Mouse (Mus musculus) neural tube, embryonic 13.5 days (tissue): ENCODE data around the gene Pop5. TPM values are rescaled to one million over a fixed set of nuclear protein-coding genes. Genes with fewer than 3 reads are reported as not detected.

ENCODE experiments used
- ATAC-seq: fragments of 200-750 bp; cut with Nextera tagmentation; 2 replicates; pipeline ENCODE4 v1.8.0; 2017; ENCODE audit warnings: low read depth, mild to moderate bottlenecking, moderate TSS enrichment, moderate library complexity
- H3K27ac ChIP-seq: fragments of 300-500 bp; sonication (generic); replicated peaks from 2 replicates; pipeline ENCODE4 v1.5.1; 2015; ENCODE audit warnings: moderate library complexity, mild to moderate bottlenecking, inconsistent platforms
- H3K27me3 ChIP-seq: fragments of 300-500 bp; sonication (generic); 2 replicates; pipeline ENCODE4 v1.6.1; 2015; ENCODE audit warnings: mild to moderate bottlenecking, inconsistent platforms
- H3K36me3 ChIP-seq: fragments of 300-500 bp; sonication (generic); 2 replicates; pipeline ENCODE4 v1.6.1; 2015; ENCODE audit warnings: mild to moderate bottlenecking, inconsistent platforms
- H3K4me1 ChIP-seq: fragments of 300-500 bp; sonication (generic); replicated peaks from 2 replicates; pipeline ENCODE4 v1.6.1; 2015; ENCODE audit warnings: inconsistent platforms
- H3K4me2 ChIP-seq: fragments of 300-500 bp; sonication (generic); 2 replicates; pipeline ENCODE4 v1.6.1; 2015; ENCODE audit warnings: inconsistent platforms, mild to moderate bottlenecking, moderate library complexity
- H3K4me3 ChIP-seq: fragments of 300-500 bp; sonication (generic); 2 replicates; pipeline ENCODE4 v1.5.1; 2015; ENCODE audit warnings: mild to moderate bottlenecking, inconsistent platforms
- H3K9ac ChIP-seq: fragments of 300-500 bp; sonication (generic); 2 replicates; pipeline ENCODE4 v1.6.1; 2015; ENCODE audit warnings: moderate library complexity, mild to moderate bottlenecking, inconsistent platforms
- H3K9me3 ChIP-seq: fragments of 300-500 bp; sonication (generic); 2 replicates; pipeline ENCODE4 v1.6.1; 2016; ENCODE audit warnings: inconsistent platforms
- WGBS: fragments of 180-500 bp; shearing (Covaris S2); methylation state at CpG from one replicate; pipeline ENCODE4 v1.1.7; 2015; 5-methylcytosine and 5-hydroxymethylcytosine counted together
- polyA plus RNA-seq: library from polyadenylated mRNA; unstranded; fragments of >200 nt; fragmentation: Nextera tagmentation; extraction: Ambion mirVana; gene quantifications from 2 replicates; pipeline ENCODE4 v1.2.1, GENCODE M21; 2015

Gene Pop5
- polyA plus RNA-seq, 1 experiment from 2014 or later = 138 TPM

DNA sequence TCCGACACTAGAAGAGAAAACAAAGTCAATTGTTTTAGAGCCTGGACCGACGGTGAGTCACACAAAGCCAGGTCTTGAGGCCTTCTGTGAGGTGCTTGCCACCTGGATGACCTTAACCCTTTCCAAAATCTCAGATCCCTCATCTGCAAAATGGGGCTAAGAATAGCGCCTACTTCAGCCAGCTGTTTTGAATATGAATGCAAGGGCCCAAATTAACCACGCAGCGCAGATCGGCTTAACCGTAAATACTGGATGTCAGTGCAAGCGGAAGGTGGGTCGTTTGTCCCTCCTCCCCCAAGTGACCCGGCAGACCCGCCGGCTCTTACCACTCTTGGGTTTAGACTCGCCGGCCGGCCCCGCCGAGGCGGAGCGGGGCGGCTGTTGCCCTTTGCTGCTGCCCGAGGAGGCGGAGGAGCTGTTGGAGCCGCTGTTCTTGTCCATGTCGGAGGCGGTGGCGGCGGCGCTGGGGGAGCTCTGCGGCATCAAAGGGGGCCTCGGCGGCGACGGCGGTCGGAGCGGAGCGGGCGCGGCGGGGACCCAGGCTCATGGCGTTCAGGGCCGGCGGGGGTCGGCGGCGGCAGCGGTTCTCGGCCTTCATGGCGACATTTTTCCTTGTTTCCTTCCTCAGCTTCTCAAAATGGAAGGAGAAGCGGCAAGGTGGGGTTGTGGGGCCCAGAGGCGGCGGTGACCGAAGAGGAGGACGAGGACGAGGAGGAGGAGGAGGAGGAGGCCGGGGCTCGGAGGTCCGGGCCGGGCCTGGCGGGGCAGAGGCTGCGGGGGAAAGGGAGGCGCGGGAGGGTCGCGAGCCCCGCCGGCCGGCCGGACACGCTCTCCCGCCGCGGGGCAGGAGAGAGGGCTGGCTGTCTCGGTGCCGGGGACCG, 36.5 kb downstream of the Pop5 start:
- H3K36me3 ChIP-seq = peaks cover 21% of the 10 kb centered on the region
- peak overlapping the region; percentile 98 for H3K9ac ChIP-seq
- no peaks in the 10 kb centered on the region for H3K9me3 ChIP-seq
- ATAC-seq = peak; percentile 30; the same call in 1 of the 2 replicates
- peak overlapping the region; percentile 88 for H3K27ac ChIP-seq
- H3K27me3 ChIP-seq = no peaks in the 10 kb centered on the region
- peak overlapping the region; percentile 91 for H3K4me2 ChIP-seq
- H3K4me1 ChIP-seq = peaks cover 50% of the 10 kb centered on the region
- under 1% methylated on average over 62 of the region's 77 CpGs for WGBS
- peak overlapping the region; percentile 92 for H3K4me3 ChIP-seq

DNA sequence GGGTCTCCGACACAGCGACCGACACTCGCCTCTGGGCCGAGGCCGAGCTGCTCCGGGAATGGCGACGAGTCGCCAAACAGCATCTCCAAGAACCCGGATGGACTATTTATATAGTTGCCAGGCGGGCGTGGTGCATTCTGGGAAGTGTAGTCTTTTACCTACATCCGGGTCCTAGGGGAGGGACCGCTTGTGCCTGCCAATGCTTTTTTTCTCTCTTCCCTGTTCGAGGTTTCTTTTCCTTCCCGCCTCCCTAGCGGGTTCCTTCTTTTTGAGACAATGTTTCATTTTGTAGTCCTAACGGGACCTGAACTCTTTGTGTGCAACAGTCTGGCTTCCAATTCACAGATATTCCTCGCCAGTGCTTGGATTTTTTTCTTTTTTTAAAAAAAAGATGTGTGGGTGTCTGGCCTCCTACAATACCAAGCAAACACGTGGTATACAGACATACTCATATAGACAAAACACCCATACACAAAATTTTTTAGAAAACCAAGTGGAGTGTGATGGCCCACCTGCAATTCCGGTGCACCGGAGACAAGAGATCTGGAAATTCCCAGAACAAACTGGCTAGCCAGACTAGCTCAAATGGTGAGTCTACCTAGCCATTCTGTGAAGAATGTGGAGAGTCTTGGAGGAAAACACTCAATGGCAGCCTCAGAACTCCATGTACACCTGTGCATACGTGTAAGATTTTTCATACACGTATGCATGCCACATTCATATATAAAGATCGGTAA, 37.3 kb downstream of the Pop5 start, which contains the start of gene Rnf10:
Rnf10 (minus strand) TSS at position 87 of the 737 bp plus-strand sequence.
- 14% methylated on average over 26 of the region's 26 CpGs for WGBS
- peak within 1 kb of the TSS; percentile 91 for H3K4me2 ChIP-seq
- ATAC-seq = peak; percentile 89

DNA sequence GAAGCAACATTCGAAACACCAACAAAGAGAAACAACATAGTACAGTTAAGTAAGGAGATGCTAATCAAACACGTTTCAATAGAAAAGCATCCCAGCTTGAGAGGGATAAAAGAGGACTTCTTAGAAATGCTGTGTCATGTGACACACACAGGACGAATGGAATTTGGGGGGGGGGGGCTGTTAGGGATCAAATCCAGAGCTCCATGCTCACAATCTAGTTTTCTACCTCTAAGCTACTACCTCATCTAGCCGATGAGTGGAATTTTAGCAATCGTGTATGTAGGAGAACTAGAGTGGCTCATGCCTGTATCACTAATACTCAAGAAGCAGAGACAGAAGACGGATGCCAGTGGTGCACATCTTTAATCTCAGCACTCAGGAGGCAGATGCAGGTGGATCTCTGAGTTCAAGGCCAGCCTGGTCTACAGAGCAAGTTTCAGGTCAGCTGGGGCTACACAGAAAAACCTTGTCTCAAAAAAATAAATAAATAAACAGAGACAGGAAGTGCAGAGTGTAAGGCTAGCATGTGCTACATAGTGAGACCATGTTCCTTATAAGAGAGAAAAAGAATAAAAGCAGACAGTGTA, 38.0 kb downstream of the Pop5 start:
- Histone ChIP-seq H3K27me3 (no peaks in the 10 kb centered on the region), H3K27ac (peak overlapping the region; percentile 88), H3K9me3 (no peaks in the 10 kb centered on the region), H3K4me2 (peak overlapping the region; percentile 58), H3K4me1 (peaks cover 38% of the 10 kb centered on the region), H3K36me3 (peaks cover 16% of the 10 kb centered on the region), H3K4me3 (peak overlapping the region; percentile 92), H3K9ac (peak overlapping the region; percentile 98)
- no peak for ATAC-seq
- 73% methylated on average over 6 of the region's 6 CpGs for WGBS

More for the DNA sequence above, 37.3 kb downstream of the Pop5 start, which contains the start of gene Rnf10:
- Histone ChIP-seq H3K9me3 (no peaks in the 10 kb centered on the region), H3K27ac (peak within 1 kb of the TSS; percentile 88), H3K4me1 (peaks cover 45% of the 10 kb centered on the region), H3K9ac (peak within 1 kb of the TSS; percentile 98), H3K36me3 (peaks cover 21% of the 10 kb centered on the region), H3K27me3 (no peaks in the 10 kb centered on the region), H3K4me3 (peak within 1 kb of the TSS; percentile 92)

DNA sequence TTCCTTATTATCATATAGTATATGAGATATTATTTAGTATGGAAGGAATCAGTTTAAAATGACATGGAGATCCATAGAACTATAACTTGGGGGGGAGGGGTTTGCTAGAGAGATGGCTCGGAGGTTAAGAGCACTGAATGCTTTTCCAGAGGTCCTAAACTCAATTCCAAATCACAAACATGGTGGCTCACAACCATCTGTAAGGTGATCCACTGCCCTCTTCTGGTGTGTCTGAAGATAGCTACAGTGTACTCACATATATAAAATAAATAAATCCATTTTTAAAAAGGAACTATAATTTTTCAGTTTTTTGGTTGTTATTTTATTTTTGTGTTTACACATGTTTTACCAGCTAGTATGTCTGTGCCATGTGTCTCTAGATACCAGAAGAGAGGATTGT, 38.7 kb downstream of the Pop5 start:
- H3K4me3 ChIP-seq = no peak overlapping the region
- H3K27me3 ChIP-seq = no peaks in the 10 kb centered on the region
- H3K36me3 ChIP-seq = peaks cover 9% of the 10 kb centered on the region; the same call in 1 of the 2 replicates
- H3K9ac ChIP-seq = no peak overlapping the region
- H3K9me3 ChIP-seq = no peaks in the 10 kb centered on the region
- ATAC-seq = no peak
- H3K4me1 ChIP-seq = peaks cover 31% of the 10 kb centered on the region
- no peak overlapping the region for H3K27ac ChIP-seq
- H3K4me2 ChIP-seq = no peak overlapping the region
- 83% methylated on average over 1 of the region's 1 CpGs for WGBS

DNA sequence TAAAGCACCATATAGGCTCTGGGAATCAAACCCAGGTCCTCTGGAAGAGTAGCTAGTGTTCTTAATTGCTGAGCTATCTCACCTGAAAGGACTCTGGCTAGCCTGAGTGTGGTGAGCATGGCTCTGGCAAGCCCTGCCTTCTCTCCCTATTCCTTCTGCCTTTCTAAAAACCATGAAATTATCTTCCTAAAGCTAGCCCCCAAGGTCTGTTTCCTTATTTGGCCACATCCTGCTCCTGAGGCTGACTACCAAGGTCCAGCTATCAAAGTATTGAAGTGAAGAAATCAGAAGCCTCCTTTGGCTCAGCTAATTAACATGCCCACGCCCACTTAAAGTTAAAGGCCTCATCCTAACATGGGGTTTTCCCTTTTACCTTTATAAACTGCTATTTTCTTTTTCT, 39.1 kb downstream of the Pop5 start:
- Histone ChIP-seq H3K4me2 (no peak overlapping the region), H3K36me3 (0 out of 2 replicates have a peak, but pooled peaks cover 5% of the 10 kb centered on the region), H3K9ac (no peak overlapping the region), H3K4me1 (peaks cover 27% of the 10 kb centered on the region), H3K9me3 (no peaks in the 10 kb centered on the region), H3K27ac (no peak overlapping the region), H3K4me3 (no peak overlapping the region), H3K27me3 (no peaks in the 10 kb centered on the region)
- 94% methylated on average over 1 of the region's 1 CpGs for WGBS
- ATAC-seq = no peak

DNA sequence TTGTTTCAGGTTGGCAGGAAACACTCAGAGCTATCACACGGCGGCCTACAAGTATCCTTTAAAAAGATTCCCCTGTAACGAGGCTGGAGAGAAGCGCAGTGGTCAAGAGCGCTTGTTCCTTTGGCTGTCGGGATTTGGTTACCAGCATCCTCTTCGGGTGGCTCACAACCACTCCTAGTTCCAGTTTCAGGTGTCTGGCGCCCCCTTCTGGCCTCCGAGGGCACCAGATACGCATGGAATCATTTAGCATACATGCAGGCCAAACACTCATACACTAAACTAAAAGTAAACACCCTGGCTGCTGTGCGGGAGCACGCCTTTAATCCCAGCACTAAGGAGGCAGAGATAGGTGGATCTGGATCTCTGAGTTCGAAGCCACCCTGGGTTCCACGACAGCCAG, 40.4 kb downstream of the Pop5 start:
- Histone ChIP-seq H3K4me1 (peaks cover 21% of the 10 kb centered on the region), H3K36me3 (no peaks in the 10 kb centered on the region), H3K27ac (no peak overlapping the region), H3K27me3 (no peaks in the 10 kb centered on the region), H3K4me2 (no peak overlapping the region), H3K9me3 (no peaks in the 10 kb centered on the region), H3K4me3 (no peak overlapping the region), H3K9ac (no peak overlapping the region)
- WGBS = 36% methylated on average over 14 of the region's 14 CpGs
- no peak for ATAC-seq

DNA sequence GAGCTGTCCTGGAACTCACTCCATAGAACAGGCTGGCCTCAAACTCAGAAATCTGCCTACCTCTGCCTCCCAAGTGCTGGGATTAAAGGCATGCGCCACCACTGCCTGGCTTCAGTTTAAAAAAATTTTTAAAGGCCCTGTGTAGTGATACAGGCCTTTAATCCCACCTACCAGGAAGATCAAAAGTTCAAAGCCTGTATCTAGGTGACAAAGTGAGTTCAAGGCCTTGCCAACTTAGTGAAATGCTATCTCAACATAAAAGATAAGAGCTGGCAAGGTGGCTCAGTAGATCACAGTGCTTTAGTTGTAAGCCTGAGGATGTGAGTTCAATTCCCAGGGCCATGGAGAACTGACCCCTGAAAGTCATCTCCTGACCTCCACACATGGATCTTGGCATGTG, 42.4 kb downstream of the Pop5 start:
- Histone ChIP-seq H3K4me1 (peaks cover 13% of the 10 kb centered on the region), H3K9ac (no peak overlapping the region), H3K4me2 (no peak overlapping the region), H3K27me3 (no peaks in the 10 kb centered on the region), H3K36me3 (peaks cover 1% of the 10 kb centered on the region; the same call in 1 of the 2 replicates), H3K4me3 (no peak overlapping the region), H3K9me3 (no peaks in the 10 kb centered on the region), H3K27ac (no peak overlapping the region)
- ATAC-seq = no peak
- 91% methylated on average over 1 of the region's 1 CpGs for WGBS

DNA sequence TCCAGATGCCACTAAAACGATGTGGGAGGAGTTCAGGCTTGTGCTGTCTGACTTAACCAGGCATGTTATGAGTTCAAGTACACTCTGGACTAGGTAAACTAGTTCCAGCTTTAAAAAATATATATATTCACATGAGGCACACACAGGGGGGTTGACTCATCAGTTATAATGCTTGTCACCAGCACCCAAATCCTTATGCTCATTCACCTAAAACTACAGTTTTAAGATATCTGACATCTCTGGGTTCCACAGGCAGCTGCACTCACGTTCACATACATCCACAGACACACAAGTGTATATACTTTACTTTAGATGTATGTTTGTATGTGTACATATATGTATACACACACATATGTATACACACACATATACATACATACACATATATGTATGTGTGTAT, 43.1 kb downstream of the Pop5 start:
- Histone ChIP-seq H3K4me3 (no peak overlapping the region), H3K9ac (no peak overlapping the region), H3K4me1 (peaks cover 7% of the 10 kb centered on the region), H3K9me3 (no peaks in the 10 kb centered on the region), H3K4me2 (no peak overlapping the region), H3K27me3 (no peaks in the 10 kb centered on the region), H3K36me3 (peaks cover 9% of the 10 kb centered on the region), H3K27ac (no peak overlapping the region)
- ATAC-seq = no peak
- 61% methylated on average over 2 of the region's 2 CpGs for WGBS

DNA sequence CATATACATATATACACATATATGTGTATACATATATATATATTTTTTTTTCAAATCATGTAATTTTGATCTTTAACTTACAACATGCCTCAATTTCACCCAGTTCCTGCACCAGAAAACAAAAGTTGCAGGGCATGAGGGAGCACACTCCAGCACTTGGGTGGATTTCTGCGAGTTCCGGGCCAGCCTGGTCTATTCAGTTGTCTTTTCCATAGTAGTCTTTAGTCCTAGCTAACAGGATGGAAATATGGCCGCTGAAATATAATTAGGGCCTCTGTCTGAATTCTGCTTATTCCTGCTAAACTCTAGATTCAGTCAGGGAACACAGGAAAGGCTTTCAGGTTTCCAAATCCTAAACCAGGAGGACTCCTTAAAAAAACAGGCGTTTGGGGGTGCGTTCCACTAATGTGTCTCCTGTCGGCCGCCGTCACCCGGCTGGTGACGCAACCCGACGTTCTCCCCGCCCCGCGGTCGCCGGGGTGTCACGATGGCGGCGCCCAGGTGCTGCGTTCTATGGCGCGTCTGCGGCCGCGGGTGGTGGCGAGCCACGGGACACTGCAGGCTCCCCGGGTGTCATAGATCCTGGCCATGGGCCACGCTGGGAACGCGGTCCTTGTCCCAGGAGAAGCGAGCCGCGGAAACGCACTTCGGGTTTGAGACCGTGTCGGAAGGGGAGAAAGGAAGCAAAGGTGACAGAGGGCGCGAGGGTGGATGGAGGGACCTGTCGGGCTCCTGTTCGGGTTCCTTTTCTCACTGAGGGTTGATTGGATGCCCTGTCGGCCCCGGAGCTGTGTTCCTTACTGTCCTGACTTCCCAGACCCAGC, 43.8 kb downstream of the Pop5 start, which contains the start of gene Coq5:
Coq5 (plus strand) TSS at position 441 of the 824 bp plus-strand sequence.
- ATAC-seq = peak; percentile 86
- WGBS = 4% methylated on average over 36 of the region's 45 CpGs
- Histone ChIP-seq H3K9me3 (no peaks in the 10 kb centered on the region), H3K27ac (peak within 1 kb of the TSS; percentile 70; the same call in 1 of the 2 replicates), H3K36me3 (peaks cover 15% of the 10 kb centered on the region), H3K27me3 (no peaks in the 10 kb centered on the region), H3K4me1 (peaks cover 7% of the 10 kb centered on the region), H3K9ac (peak within 1 kb of the TSS; percentile 87), H3K4me2 (peak within 1 kb of the TSS; percentile 77), H3K4me3 (peak within 1 kb of the TSS; percentile 84)

DNA sequence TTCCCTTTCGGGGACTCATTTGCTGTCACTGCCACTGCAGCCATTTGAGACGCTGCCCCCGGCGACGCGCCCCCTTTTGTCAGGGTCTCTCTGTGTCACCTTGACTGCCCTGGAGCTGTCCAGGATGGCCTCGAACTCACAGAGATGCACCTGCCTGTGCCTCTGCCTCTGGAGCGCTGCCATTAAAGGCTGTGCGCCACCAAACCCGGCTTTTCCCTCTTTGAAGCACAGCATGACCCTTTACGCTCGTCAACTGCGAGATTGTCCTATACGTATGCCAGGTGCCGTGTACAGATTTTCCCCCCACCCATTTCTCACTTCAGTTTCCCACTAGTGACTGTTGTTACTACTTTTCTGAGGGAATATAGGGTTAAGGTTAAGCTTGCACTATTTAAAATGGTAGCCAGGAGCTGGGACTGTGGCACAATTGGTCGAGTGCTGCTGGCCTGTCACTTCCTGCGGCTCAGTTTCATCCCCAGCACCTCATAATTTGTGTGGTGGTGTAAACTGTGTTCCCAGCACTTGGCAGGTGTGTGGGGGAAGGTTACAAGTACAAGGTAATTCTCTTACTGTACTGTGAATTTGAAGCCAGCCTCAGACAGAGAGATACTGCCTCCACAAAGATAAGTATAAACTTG, 44.5 kb downstream of the Pop5 start:
- Histone ChIP-seq H3K36me3 (peaks cover 21% of the 10 kb centered on the region), H3K27me3 (no peaks in the 10 kb centered on the region), H3K9me3 (no peaks in the 10 kb centered on the region), H3K27ac (peak overlapping the region; percentile 70; the same call in 1 of the 2 replicates), H3K4me3 (peak overlapping the region; percentile 84), H3K4me2 (peak overlapping the region; percentile 77), H3K9ac (peak overlapping the region; percentile 87), H3K4me1 (peaks cover 7% of the 10 kb centered on the region)
- ATAC-seq = peak; percentile 29; the same call in 1 of the 2 replicates
- 8% methylated on average over 17 of the region's 17 CpGs for WGBS

DNA sequence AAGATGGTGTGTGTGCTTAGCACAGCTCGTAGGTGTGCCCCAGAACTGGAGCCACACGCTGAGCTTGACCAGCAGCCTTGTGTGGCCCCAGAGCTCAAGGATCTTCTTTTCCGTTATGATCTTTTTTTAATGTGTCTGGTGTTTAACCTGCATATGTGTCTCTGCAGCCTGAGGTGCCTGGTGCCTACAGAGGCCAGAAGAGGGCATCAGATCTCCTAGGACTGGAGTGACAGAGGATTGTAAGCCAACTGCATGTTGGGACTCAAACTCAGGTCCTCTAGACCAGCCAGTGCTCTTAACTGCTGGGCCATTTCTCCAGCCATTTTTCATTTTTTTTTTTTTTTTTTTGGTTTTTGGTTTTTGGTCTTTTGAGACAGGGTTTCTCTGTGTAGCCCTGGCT, 49.1 kb downstream of the Pop5 start:
- Histone ChIP-seq H3K36me3 (peaks cover 55% of the 10 kb centered on the region), H3K4me3 (no peak overlapping the region), H3K27me3 (no peaks in the 10 kb centered on the region), H3K9ac (no peak overlapping the region), H3K9me3 (no peaks in the 10 kb centered on the region), H3K27ac (no peak overlapping the region), H3K4me1 (peaks cover 7% of the 10 kb centered on the region), H3K4me2 (no peak overlapping the region)
- no peak for ATAC-seq
- 92% methylated on average over 3 of the region's 3 CpGs for WGBS
